Mouse (Mus musculus) CH12.LX (cell line): ENCODE data around the gene Slc9a8. TPM values are rescaled to one million over a fixed set of nuclear protein-coding genes. Genes with fewer than 3 reads are reported as not detected.

Experiments
- DNase-seq: peaks from one replicate; pipeline ENCODE4 v3.0.0-alpha.2; 2013; ENCODE audit errors: extremely low read depth
- H3K27ac ChIP-seq: 2 replicates; pipeline ENCODE4 v1.5.1; 2012; ENCODE audit warnings: low read depth, mild to moderate bottlenecking, control low read depth, moderate library complexity; ENCODE audit not compliant: insufficient read depth
- H3K27me3 ChIP-seq: replicated peaks from 2 replicates; pipeline ENCODE3; 2012; ENCODE audit warnings: inconsistent platforms
- H3K36me3 ChIP-seq, 2 experiments: replicated peaks in 1 of 2; 2 replicates each; pipeline versions ENCODE3 to v1.6.1; 2012; ENCODE audit warnings: inconsistent platforms in 1 of 2, low read length in 1 of 2, mild to moderate bottlenecking in 1 of 2, mixed read lengths in 1 of 2, moderate library complexity in 1 of 2; ENCODE audit not compliant: control insufficient read depth in 1 of 2, insufficient read depth in 1 of 2
- H3K4me1 ChIP-seq, 2 experiments: 2 replicates each; pipeline ENCODE4 v1.6.1; 2012; ENCODE audit warnings: inconsistent platforms in 1 of 2, moderate library complexity in 1 of 2; ENCODE audit not compliant: insufficient read depth in 2 of 2, control insufficient read depth in 1 of 2
- H3K4me2 ChIP-seq: 2 replicates; pipeline ENCODE4 v1.6.1; 2012; ENCODE audit warnings: low read depth, mild to moderate bottlenecking, control low read depth; ENCODE audit not compliant: poor library complexity, insufficient read depth, severe bottlenecking
- H3K4me3 ChIP-seq, 3 experiments: fragments of 150-350 bp in 1 of 3; sonication (generic) in 1 of 3; replicated peaks in 1 of 3; 2 replicates each; pipeline versions ENCODE3 to v1.5.1; 2011 to 2012; ENCODE audit warnings: low read depth in 2 of 3, low read length in 2 of 3, mild to moderate bottlenecking in 2 of 3, moderate library complexity in 2 of 3, control low read depth in 1 of 3, improper control_type of control experiment in 1 of 3, inconsistent platforms in 1 of 3, mixed read lengths in 1 of 3; ENCODE audit not compliant: poor library complexity in 1 of 3
- H3K79me2 ChIP-seq: replicated peaks from 2 replicates; pipeline ENCODE4 v1.6.1; 2012; ENCODE audit warnings: mild to moderate bottlenecking, moderate library complexity; ENCODE audit not compliant: control insufficient read depth, poor library complexity, insufficient read depth, severe bottlenecking; ENCODE audit errors: extremely low read depth
- H3K9ac ChIP-seq: 2 replicates; pipeline ENCODE4 v1.6.1; 2012; ENCODE audit warnings: low read depth, mild to moderate bottlenecking, control low read depth, moderate library complexity; ENCODE audit not compliant: insufficient read depth
- H3K9me3 ChIP-seq: replicated peaks from 2 replicates; pipeline ENCODE3; 2012; ENCODE audit warnings: low read length, inconsistent platforms, mixed read lengths
- BHLHE40 ChIP-seq: IDR thresholded peaks from 2 replicates; pipeline ENCODE4 v1.6.1; 2011; ENCODE audit warnings: mild to moderate bottlenecking, low read depth, low read length, improper control_type of control experiment
- CHD1 ChIP-seq: IDR thresholded peaks from 2 replicates; pipeline ENCODE4 v1.6.1; 2012; ENCODE audit warnings: low read depth, low read length, improper control_type of control experiment, inconsistent platforms
- CHD2 ChIP-seq: IDR thresholded peaks from 2 replicates; pipeline ENCODE4 v1.6.1; 2011; ENCODE audit warnings: low read length, improper control_type of control experiment
- CTCF ChIP-seq, 2 experiments: IDR thresholded peaks in 1 of 2; conservative IDR thresholded peaks in 1 of 2; 2 replicates each; pipeline ENCODE4 v1.5.1; 2011 to 2012; ENCODE audit warnings: low read depth in 2 of 2, low read length in 2 of 2, improper control_type of control experiment in 1 of 2, inconsistent platforms in 1 of 2, mild to moderate bottlenecking in 1 of 2, moderate library complexity in 1 of 2
- E2F4 ChIP-seq: IDR thresholded peaks from 2 replicates; pipeline ENCODE4 v1.6.1; 2011; ENCODE audit warnings: low read depth, low read length, improper control_type of control experiment; ENCODE audit not compliant: insufficient replicate concordance
- ELF1 ChIP-seq: IDR thresholded peaks from 2 replicates; pipeline ENCODE4 v1.6.1; 2014; ENCODE audit warnings: low read depth, mild to moderate bottlenecking, inconsistent platforms, low read length, improper control_type of control experiment
- ETS1 ChIP-seq: conservative IDR thresholded peaks from 2 replicates; pipeline ENCODE4 v1.6.1; 2012; ENCODE audit warnings: low read depth, mild to moderate bottlenecking, inconsistent platforms, low read length, improper control_type of control experiment, moderate library complexity
- HCFC1 ChIP-seq: IDR thresholded peaks from 2 replicates; pipeline ENCODE4 v1.6.1; 2012; ENCODE audit warnings: low read depth, mild to moderate bottlenecking, inconsistent platforms, low read length, improper control_type of control experiment
- IRF4 ChIP-seq: IDR thresholded peaks from 2 replicates; pipeline ENCODE4 v1.6.1; 2014; ENCODE audit warnings: low read depth, mild to moderate bottlenecking, inconsistent platforms, low read length, improper control_type of control experiment
- JUN ChIP-seq: IDR thresholded peaks from 2 replicates; pipeline ENCODE4 v1.6.1; 2011; ENCODE audit warnings: low read depth, mild to moderate bottlenecking, low read length, improper control_type of control experiment, moderate library complexity; ENCODE audit not compliant: insufficient read depth
- KAT2A ChIP-seq: IDR thresholded peaks from 2 replicates; pipeline ENCODE4 v1.6.1; 2012; ENCODE audit warnings: low read length, improper control_type of control experiment, inconsistent platforms; ENCODE audit not compliant: insufficient replicate concordance
- MAFK ChIP-seq: IDR thresholded peaks from 2 replicates; pipeline ENCODE4 v1.6.1; 2011; ENCODE audit warnings: low read length, improper control_type of control experiment; ENCODE audit not compliant: insufficient replicate concordance
- MAX ChIP-seq: IDR thresholded peaks from 2 replicates; pipeline ENCODE4 v1.6.1; 2011; ENCODE audit warnings: low read length, improper control_type of control experiment
- MAZ ChIP-seq: IDR thresholded peaks from 2 replicates; pipeline ENCODE4 v1.6.1; 2012; ENCODE audit warnings: low read depth, mild to moderate bottlenecking, inconsistent platforms, low read length, improper control_type of control experiment, moderate library complexity
- MYC ChIP-seq: IDR thresholded peaks from 2 replicates; pipeline ENCODE4 v1.6.1; 2011; ENCODE audit warnings: low read depth, mild to moderate bottlenecking, improper control_type of control experiment, low read length
- NELFE ChIP-seq: IDR thresholded peaks from 2 replicates; pipeline ENCODE4 v1.6.1; 2011; ENCODE audit warnings: low read depth, low read length, improper control_type of control experiment
- NRF1 ChIP-seq: IDR thresholded peaks from 2 replicates; pipeline ENCODE4 v1.6.1; 2014; ENCODE audit warnings: low read depth, mild to moderate bottlenecking, inconsistent platforms, low read length, improper control_type of control experiment, moderate library complexity
- PAX5 ChIP-seq: IDR thresholded peaks from 2 replicates; pipeline ENCODE4 v1.6.1; 2012; ENCODE audit warnings: low read length, inconsistent platforms, mixed read lengths
- POLR2A ChIP-seq: IDR thresholded peaks from 2 replicates; pipeline ENCODE4 v1.6.1; 2011; ENCODE audit warnings: low read depth, mild to moderate bottlenecking, improper control_type of control experiment, low read length
- POLR2AphosphoS2 ChIP-seq: IDR thresholded peaks from 2 replicates; pipeline ENCODE4 v1.6.1; 2011; ENCODE audit warnings: low read depth, low read length, improper control_type of control experiment
- RAD21 ChIP-seq: IDR thresholded peaks from 2 replicates; pipeline ENCODE4 v1.6.1; 2011; ENCODE audit warnings: low read depth, mild to moderate bottlenecking, low read length, improper control_type of control experiment, moderate library complexity
- RCOR1 ChIP-seq: conservative IDR thresholded peaks from 2 replicates; pipeline ENCODE4 v1.6.1; 2012; ENCODE audit warnings: low read depth, mild to moderate bottlenecking, inconsistent platforms, low read length, improper control_type of control experiment
- SIN3A ChIP-seq: IDR thresholded peaks from 2 replicates; pipeline ENCODE4 v1.6.1; 2012; ENCODE audit warnings: low read length, improper control_type of control experiment, inconsistent platforms
- SMC3 ChIP-seq: IDR thresholded peaks from 2 replicates; pipeline ENCODE4 v1.6.1; 2011; ENCODE audit warnings: low read depth, low read length, improper control_type of control experiment
- TCF12 ChIP-seq: IDR thresholded peaks from 2 replicates; pipeline ENCODE4 v1.6.1; 2014; ENCODE audit warnings: low read depth, mild to moderate bottlenecking, inconsistent platforms, low read length, improper control_type of control experiment
- UBTF ChIP-seq: IDR thresholded peaks from 2 replicates; pipeline ENCODE4 v1.6.1; 2012; ENCODE audit warnings: low read depth, mild to moderate bottlenecking, inconsistent platforms, low read length, improper control_type of control experiment, moderate library complexity
- USF1 ChIP-seq: IDR thresholded peaks from 2 replicates; pipeline ENCODE4 v1.6.1; 2014; ENCODE audit warnings: low read depth, mild to moderate bottlenecking, inconsistent platforms, low read length, improper control_type of control experiment
- ZKSCAN1 ChIP-seq: IDR thresholded peaks from 2 replicates; pipeline ENCODE4 v1.6.1; 2012; ENCODE audit warnings: low read depth, inconsistent platforms, low read length, improper control_type of control experiment, borderline replicate concordance
- ZMIZ1 ChIP-seq: IDR thresholded peaks from 2 replicates; pipeline ENCODE4 v1.6.1; 2012; ENCODE audit warnings: low read depth, mild to moderate bottlenecking, inconsistent platforms, low read length, improper control_type of control experiment
- ZNF384 ChIP-seq: IDR thresholded peaks from 2 replicates; pipeline ENCODE4 v1.6.1; 2012; ENCODE audit warnings: low read depth, low read length, improper control_type of control experiment, inconsistent platforms
- dilution Hi-C: fragments of 300-500 bp; cut with MboI; formaldehyde crosslinking; loops from 2 replicates; pipeline ENCODE4 v1.14.3; 2020; ENCODE audit warnings: low sequenced_read_pairs; ENCODE audit not compliant: extremely low pct_unique_long_range_greater_than_20kb, extremely low pct_ligation_motif_present
- in situ Hi-C: fragments of 300-500 bp; cut with MboI; formaldehyde crosslinking; loops from 3 replicates; pipeline ENCODE4 v1.14.3; 2019; ENCODE audit warnings: low sequenced_read_pairs, low pct_ligation_motif_present, low pct_unique_long_range_greater_than_20kb, mixed read lengths
- polyA plus RNA-seq: library from polyadenylated mRNA; unstranded; fragments of >175 nt; gene quantifications from 2 replicates; pipeline ENCODE4 v1.2.1, GENCODE M21; 2012; ENCODE audit warnings: low read depth; ENCODE audit not compliant: insufficient read length
- total RNA-seq, 2 experiments: library from RNA; depleted of rRNA; stranded (reverse); fragments of 300-350 nt in 1 of 2; fragments of >200 nt in 1 of 2; gene quantifications; 2 replicates each; pipeline ENCODE4 v1.2.3; 2012 to 2014

The Slc9a8 gene
- total and polyA plus RNA-seq, 3 experiments = 14.5 to 26.0 (median 25.0) TPM

GRCm38 (mm10) chr2:167382389-167382788, 39.1 kb upstream of the Slc9a8 start:
- in situ Hi-C loops (no loop called here), dilution Hi-C loops (no loop called here)
- peak overlapping the region; percentile 25; the same call in 1 of the 2 replicates for H3K9ac ChIP-seq
- no peaks in the 10 kb centered on the region for H3K27me3 ChIP-seq
- H3K4me2 ChIP-seq = peak overlapping the region; percentile 48; the same call in 1 of the 2 replicates
- DNase-seq = no peak
- H3K9me3 ChIP-seq = no peaks in the 10 kb centered on the region
- H3K79me2 ChIP-seq = no peaks in the 10 kb centered on the region
- peaks cover 44 to 85% of the 10 kb centered on the region in 2 experiments for H3K4me1 ChIP-seq
- TF ChIP-seq MAX = 0 out of 2 replicates have a peak, but pooled peaks have one; percentile 22
- TF ChIP-seq UBTF = no peak
- no peak for TF ChIP-seq SIN3A
- no peak for TF ChIP-seq PAX5
- TF ChIP-seq ETS1 = peak; percentile 21; the same call in 1 of the 2 replicates
- 0 out of 2 replicates have a peak, but pooled peaks have one; percentile 23 for TF ChIP-seq MYC
- 0 out of 2 replicates have a peak, but pooled peaks have one; percentile 21 for TF ChIP-seq TCF12
- TF ChIP-seq BHLHE40 = peak; percentile 80
- no peak for TF ChIP-seq RCOR1
- no peak for TF ChIP-seq USF1
- peak overlapping the region; percentile 82 for H3K27ac ChIP-seq
- peak overlapping the region; percentile 47 to 67 (median 64) for H3K4me3 ChIP-seq
- H3K36me3 ChIP-seq = peaks cover 0 to 23% of the 10 kb centered on the region in 2 experiments

- Histone ChIP-seq H3K9ac (peak overlapping the region; percentile 25; the same call in 1 of the 2 replicates), H3K9me3 (no peaks in the 10 kb centered on the region), H3K27ac (peak overlapping the region; percentile 82), H3K4me2 (peak overlapping the region; percentile 48; the same call in 1 of the 2 replicates), H3K27me3 (no peaks in the 10 kb centered on the region), H3K4me1 (peaks cover 41 to 85% of the 10 kb centered on the region in 2 experiments), H3K79me2 (no peaks in the 10 kb centered on the region), H3K4me3 (peak overlapping the region in 2 of 3 experiments; percentile 64 to 67), H3K36me3 (peaks cover 0 to 13% of the 10 kb centered on the region in 2 experiments)
- DNase-seq = peak; percentile 99
- dilution Hi-C loops (no loop called here), in situ Hi-C loops (no loop called here)
- TF ChIP-seq NELFE (peak; percentile 56; the same call in 1 of the 2 replicates), POLR2AphosphoS2 (no peak; the same call in 1 of the 2 replicates), BHLHE40 (peak; percentile 96), ZNF384 (no peak), POLR2A (peak; percentile 57), IRF4 (peak; percentile 96), NRF1 (peak; percentile 38; the same call in 1 of the 2 replicates), MYC (peak; percentile 88), SMC3 (peak; percentile 17; the same call in 1 of the 2 replicates), HCFC1 (no peak), CHD1 (no peak), PAX5 (no peak), TCF12 (peak; percentile 90), ZMIZ1 (no peak), CHD2 (peak; percentile 77), ELF1 (peak; percentile 60), KAT2A (0 out of 2 replicates have a peak, but pooled peaks have one; percentile 56), MAX (peak; percentile 68; the same call in 1 of the 2 replicates), JUN (peak; percentile 92), MAFK (peak; percentile 90), CTCF (conservative IDR thresholded peaks at IDR 0.05 in 1 of 2, IDR thresholded peaks at IDR 0.05 in 1 of 2; ENCODE audit: low read depth in 2 of 2, low read length in 2 of 2) (no peak), ZKSCAN1 (no peak), E2F4 (peak; percentile 75; the same call in 1 of the 2 replicates), ETS1 (peak; percentile 99), RAD21 (peak; percentile 7; the same call in 1 of the 2 replicates), USF1 (peak; percentile 73), MAZ (peak; percentile 37)
Observed at GRCm38 (mm10) chr2:167383666-167384083, 37.8 kb upstream of the Slc9a8 start.
